Mouse (Mus musculus) left cerebral cortex, adult 8-10 months (tissue): ENCODE measurements around the gene Gm20671. TPM values are rescaled to one million over a fixed set of nuclear protein-coding genes. Genes with fewer than 3 reads are reported as not detected.
"Not testable (repeated sequence)": the region's sequence is repeated elsewhere in the genome, so short reads cannot be mapped to it uniquely, and the experiment has no call there.

Experiments used
- DNase-seq, 2 experiments: peaks; one replicate each; pipeline ENCODE4 v3.0.0; 2022; ENCODE audit warnings: low spot score in 2 of 2
- total RNA-seq, 4 experiments: library from RNA; stranded (reverse); gene quantifications; 2 replicates each; pipeline ENCODE4 v1.2.4; 2022

The Gm20671 gene
- total RNA-seq, 4 experiments from 2014 or later = not detected

DNA sequence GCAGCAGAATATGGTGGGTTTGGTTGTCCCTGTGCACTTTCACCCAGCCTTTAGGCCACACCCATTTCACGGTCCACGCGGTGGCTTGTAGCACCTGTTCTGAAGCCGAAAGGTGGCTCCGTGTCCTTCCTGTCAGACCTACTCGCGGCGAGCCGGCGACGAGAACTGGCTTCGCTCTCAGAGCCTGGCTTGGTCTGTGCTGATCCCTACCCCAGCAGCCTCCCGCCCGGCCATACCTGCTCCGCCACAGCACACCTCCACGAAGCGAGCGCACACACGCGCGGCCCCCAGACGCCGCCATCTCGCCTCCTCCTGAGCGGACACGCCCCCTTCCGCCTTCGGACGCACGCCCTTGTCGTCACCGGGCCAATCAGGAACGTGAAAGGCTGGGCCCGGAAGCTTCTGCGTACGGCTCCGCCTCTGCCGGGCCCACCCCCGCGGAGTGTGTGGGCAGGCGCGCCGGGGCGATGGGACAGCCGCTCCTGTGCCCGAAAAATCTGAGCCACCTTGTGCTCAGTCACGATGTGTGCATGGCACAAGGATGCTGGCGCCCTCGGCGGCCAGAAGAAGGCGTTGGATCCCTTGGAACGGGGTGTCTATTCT is 41.5 kb downstream of the Gm20671 start, which contains the start of gene Pisd:
Gene Pisd (minus strand): TSS at position 334 of the 603 bp plus-strand sequence.
- peak; percentile 93 to 97 for DNase-seq

DNA sequence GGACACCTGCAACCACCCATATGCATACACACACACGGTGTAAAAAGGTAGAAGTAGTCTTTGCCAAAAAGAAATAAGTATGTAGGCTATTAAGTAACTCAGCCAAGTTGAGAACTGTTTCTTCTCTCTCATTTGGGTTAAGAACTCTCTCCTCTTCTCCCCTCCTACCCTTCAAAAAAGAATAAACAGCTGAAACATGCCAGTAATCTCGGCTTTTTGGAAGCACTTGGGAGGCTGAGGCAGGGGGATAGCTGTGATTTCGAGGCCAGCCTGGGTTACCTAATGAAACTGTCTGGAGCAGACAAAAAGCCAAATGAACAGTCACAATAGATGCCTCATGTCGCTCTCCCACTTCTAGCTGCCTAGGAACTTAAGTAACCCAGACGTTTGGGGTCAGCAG is 42.2 kb downstream of the Gm20671 start:
- DNase-seq = no peak

DNA sequence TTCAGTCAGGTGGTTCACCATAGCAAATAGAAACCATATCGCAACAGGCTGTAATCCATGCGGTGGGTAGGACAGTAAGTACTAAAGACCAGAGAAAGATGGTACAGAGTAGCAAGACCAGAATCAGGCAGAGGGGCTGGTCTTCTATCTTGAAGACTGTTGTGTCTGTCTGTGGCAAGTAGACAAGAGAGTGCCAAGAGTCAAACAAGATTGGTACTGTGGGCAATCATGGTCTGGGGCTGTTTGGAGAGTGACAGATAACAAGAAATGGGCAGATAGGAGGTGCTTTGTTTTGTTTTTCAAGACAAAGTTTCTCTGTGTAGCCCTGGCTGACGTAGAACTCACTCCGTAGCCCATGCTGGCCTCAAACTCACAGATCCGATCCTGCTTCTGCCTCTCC is 45.3 kb downstream of the Gm20671 start:
- no peak for DNase-seq

DNA sequence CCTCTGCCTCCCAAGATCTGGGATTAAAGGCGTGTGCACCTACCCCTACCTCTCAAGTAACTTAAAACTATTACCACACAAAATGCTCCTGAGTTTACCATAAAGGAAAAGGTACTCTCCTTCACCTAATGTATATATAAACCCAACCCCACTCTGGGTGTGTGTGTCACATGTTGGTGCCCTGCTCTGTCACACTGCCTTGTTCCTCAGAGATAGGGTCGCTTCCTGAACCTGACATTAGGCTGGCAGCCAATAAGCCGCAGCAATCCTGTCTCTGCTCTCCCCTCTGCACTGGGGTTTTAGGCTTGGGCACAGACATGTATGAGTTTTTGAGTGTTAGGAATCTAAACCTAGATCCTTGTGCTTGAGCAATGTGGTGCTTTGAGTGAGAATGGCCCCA is 48.7 kb downstream of the Gm20671 start:
- DNase-seq = no peak

- DNase-seq = no peak
These were observed 54.5 kb downstream of the Gm20671 start for GRCm38 (mm10) chr5:32772361-32772760.

DNA sequence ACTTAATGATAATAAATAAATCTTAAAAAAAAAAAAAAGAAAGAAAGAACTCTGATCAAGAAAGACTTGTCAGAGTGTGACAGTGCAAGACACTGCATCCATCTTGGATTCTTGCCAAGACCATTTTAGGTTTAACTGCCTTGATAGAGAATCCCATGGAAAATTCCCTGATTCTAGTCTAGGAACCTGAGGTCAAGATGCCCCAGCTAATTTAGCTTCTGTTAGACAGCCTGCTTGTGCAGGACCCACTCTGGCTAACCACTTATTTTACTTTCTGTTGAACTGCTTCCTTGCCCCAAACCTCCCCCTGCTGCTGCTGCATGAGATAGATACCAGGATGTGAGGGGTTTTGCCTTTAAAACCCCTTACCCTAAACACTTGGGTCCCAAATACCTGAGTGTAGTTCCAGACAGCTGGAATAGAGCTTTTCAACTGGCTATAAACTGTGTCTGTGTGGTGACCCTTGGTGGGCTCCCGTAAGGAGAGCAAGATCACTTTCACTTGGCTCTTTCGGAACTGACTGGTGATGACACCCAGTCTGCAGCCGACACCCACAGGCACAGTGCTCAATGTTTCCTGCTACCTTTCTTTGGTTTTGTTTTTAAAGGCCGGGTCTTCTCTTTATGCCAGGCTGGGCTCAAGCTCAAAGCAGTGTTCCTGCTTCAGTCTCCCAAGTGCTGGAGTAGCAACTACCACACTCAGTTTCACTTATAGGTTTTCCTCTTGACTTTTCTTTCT is 59.1 kb downstream of the Gm20671 start:
- no peak for DNase-seq

DNA sequence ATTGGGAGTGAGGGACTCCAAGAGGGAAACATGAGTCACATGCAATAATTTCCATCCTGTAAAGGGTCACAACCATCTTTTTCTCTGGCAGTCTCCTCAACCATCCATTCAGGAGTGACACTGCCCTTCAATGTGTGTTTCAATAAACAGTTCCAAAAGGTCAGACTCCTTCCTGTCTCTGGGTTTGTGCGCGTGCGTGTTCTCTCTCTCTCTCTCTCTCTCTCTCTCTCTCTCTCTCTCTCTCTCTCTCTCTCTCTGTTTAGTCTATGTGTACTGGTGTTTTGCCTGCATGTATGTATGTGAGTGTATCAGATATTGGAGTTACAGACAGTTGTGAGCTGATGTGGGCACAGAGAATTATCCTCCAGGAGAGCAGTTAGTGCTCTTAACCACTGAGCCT is 59.9 kb downstream of the Gm20671 start:
- no peak for DNase-seq

GRCm38 (mm10) chr5:32761566-32762140 is 65.3 kb downstream of the Gm20671 start:
- no peak for DNase-seq

DNA sequence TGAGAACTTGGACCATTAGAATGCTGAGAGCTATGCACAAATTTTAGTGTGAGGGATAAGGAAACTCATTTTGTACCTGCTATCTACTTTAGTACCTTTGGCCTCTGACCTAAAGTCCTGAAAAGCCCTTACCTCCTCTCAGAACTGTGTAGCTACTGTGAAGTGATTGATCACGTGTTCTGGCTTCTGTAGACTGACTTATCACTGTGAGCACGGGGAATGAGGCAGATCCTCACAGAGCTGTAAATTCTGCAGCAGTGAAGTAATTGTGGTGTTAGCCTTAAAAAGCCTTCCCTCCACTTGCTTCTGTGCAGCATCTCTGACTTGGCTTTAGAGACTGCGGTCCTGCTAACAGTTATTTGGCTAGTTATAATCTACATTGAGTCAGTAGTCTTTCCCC is 66.1 kb downstream of the Gm20671 start:
- no peak for DNase-seq

DNA sequence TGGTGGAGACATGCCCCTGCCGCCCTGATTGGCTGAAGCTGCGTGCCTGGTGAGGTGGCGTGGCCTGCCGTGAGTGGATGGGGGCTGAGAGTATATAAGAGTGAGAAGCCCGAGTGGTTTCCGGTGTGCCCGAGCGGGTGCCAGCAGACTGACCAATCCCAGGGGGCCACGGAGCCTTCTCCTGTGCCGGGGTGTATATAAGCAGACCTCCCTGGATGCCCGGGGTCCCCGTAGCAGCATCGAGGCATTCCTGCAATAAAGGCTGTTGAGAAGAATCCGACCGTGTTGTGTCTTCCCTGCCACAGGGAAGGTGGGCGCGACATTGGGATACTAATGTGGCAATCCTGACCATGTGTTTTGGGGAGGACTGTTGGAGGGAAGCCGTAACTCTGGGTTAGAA is 66.6 kb downstream of the Gm20671 start:
- not testable (repeated sequence) for DNase-seq

DNA sequence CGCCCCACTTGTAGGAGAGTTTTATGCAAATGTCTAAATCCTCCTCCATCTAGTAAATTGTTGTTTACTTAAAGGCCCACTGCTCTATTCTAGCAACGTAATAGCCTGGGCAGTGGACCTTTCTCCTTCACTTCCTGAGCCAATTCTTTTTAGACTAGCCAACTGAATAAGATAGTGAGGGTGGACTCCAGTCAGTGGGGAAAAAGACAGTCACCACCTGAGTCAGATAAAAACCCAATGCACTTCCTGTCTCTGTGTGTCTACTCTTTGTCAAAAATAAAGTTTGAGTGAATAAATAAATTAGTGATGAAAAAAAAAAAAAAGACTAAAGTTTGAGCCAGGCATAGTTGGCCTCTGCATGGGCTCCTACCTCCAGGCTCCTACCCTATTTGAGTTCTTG is 67.2 kb downstream of the Gm20671 start:
- no peak for DNase-seq

- no peak for DNase-seq
These were observed 70.8 kb downstream of the Gm20671 start for GRCm38 (mm10) chr5:32756141-32756540.

GRCm38 (mm10) chr5:32751736-32752135 is 75.2 kb downstream of the Gm20671 start:
- no peak for DNase-seq

DNA sequence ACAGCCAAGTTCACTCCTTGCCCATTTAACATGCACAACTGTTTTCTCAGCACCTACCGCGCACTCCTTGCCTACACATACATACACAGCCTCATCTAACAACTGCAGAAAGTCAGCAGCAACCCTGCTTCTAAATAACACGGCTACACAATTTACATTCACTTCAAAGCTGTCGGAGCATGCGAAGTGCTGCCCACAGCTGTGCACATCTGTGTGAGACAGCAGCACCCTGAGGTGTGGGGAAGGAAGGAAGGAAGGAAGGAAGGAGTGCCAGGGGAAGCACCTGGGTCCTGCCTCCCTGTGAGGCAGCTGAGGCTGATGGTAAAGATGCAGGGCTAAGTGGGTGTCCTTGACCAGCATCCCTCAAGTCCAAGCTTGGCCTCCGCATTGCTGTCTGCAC is 78.0 kb downstream of the Gm20671 start:
- DNase-seq = no peak

GRCm38 (mm10) chr5:32747650-32748375 is 79.1 kb downstream of the Gm20671 start:
- no peak for DNase-seq

GRCm38 (mm10) chr5:32745705-32746655 is 80.9 kb downstream of the Gm20671 start:
- DNase-seq = peak; percentile 35 to 61

DNA sequence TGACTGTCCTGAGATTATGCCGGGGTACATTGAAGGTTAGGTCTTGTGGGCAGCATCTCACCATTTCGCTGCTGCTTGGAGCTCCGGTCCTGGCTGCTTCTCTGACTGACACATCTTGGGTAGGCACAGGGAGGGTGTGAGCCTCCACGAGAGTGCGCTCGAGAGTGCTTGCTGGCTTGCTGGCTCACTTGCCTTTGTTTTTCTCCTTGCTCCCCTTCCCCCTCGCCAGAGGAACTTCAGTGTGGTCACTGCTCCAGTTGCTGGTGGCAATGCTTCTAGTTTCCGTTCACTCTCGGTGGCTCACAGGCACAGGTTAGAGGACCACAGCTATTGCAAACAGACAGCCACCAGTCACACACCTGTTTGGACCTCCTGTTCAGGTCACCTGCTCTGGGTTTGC is 84.8 kb downstream of the Gm20671 start:
- peak; percentile 65 to 84 for DNase-seq

- peak; percentile 36 to 71 for DNase-seq
These were observed 85.5 kb downstream of the Gm20671 start for GRCm38 (mm10) chr5:32741377-32741776.

GRCm38 (mm10) chr5:32740850-32741249 is 86.1 kb downstream of the Gm20671 start:
- DNase-seq = not testable (repeated sequence)

- DNase-seq = no peak
These were observed 86.8 kb downstream of the Gm20671 start for GRCm38 (mm10) chr5:32740138-32740537.

- not testable (repeated sequence) for DNase-seq
These were observed 90.1 kb downstream of the Gm20671 start for GRCm38 (mm10) chr5:32736770-32737169.
